Mouse (Mus musculus) neural tube, embryonic 11.5 days (tissue): ENCODE measurements at regions not wholly inside any gene's neighbourhood (a gene's known extent, or its start where the extent isn't known, plus 50 kb on each side); places are given as distances from the start of the nearest gene placed in this dataset.
"Not testable (repeated sequence)": the region's sequence is repeated elsewhere in the genome, so short reads cannot be mapped to it uniquely, and the experiment has no call there.

Experiments used
- ATAC-seq: fragments of 200-750 bp; cut with Nextera tagmentation; 2 replicates; pipeline ENCODE4 v1.8.0; 2017; ENCODE audit warnings: moderate number of reproducible peaks, mild to moderate bottlenecking, moderate TSS enrichment, moderate library complexity; ENCODE audit not compliant: insufficient read depth, low FRiP score, low TSS enrichment
- DNase-seq: peaks from one replicate; pipeline ENCODE4 v3.0.0-alpha.2; 2015; ENCODE audit warnings: low spot score
- H3K27ac ChIP-seq: fragments of 300-500 bp; sonication (generic); 2 replicates; pipeline ENCODE4 v1.5.1; 2014; ENCODE audit warnings: low read depth, mild to moderate bottlenecking, low read length
- H3K27me3 ChIP-seq: fragments of 300-500 bp; sonication (generic); 2 replicates; pipeline ENCODE4 v1.6.1; 2014; ENCODE audit warnings: mild to moderate bottlenecking, low read length, mixed read lengths; ENCODE audit not compliant: control insufficient read depth, insufficient read depth
- H3K36me3 ChIP-seq: fragments of 300-500 bp; sonication (generic); 2 replicates; pipeline ENCODE4 v1.6.1; 2014; ENCODE audit warnings: mild to moderate bottlenecking, low read length, moderate library complexity, mixed read lengths; ENCODE audit not compliant: control insufficient read depth, insufficient read depth
- H3K4me1 ChIP-seq: fragments of 300-500 bp; sonication (generic); 2 replicates; pipeline ENCODE4 v1.6.1; 2014; ENCODE audit warnings: low read length, mixed read lengths; ENCODE audit not compliant: control insufficient read depth, insufficient read depth
- H3K4me2 ChIP-seq: fragments of 300-500 bp; sonication (generic); 2 replicates; pipeline ENCODE4 v1.6.1; 2014; ENCODE audit warnings: low read depth, mild to moderate bottlenecking, moderate library complexity
- H3K4me3 ChIP-seq: fragments of 300-500 bp; sonication (generic); 2 replicates; pipeline ENCODE4 v1.5.1; 2014; ENCODE audit warnings: low read depth, low read length
- H3K9ac ChIP-seq: fragments of 300-500 bp; sonication (generic); 2 replicates; pipeline ENCODE4 v1.6.1; 2014; ENCODE audit warnings: mild to moderate bottlenecking, low read length
- H3K9me3 ChIP-seq: fragments of 300-500 bp; sonication (generic); 2 replicates; pipeline ENCODE4 v1.6.1; 2016; ENCODE audit warnings: low read length; ENCODE audit not compliant: control insufficient read depth
- WGBS: fragments of 180-500 bp; shearing (Covaris S2); extraction: QIAGEN DNeasy Blood & Tissue Kit; methylation state at CpG from one replicate; pipeline ENCODE4 v1.1.7; 2014; 5-methylcytosine and 5-hydroxymethylcytosine counted together

GRCm38 (mm10) chr5:129282826-129283225 lies 186.3 kb downstream of the Adgrd1 start:
- ATAC-seq (no peak), DNase-seq (no peak)
- Histone ChIP-seq H3K9ac (no peak overlapping the region), H3K36me3 (no peaks in the 10 kb centered on the region), H3K4me1 (peaks cover 7% of the 10 kb centered on the region; the same call in 1 of the 2 replicates), H3K4me3 (no peak overlapping the region), H3K27me3 (no peaks in the 10 kb centered on the region), H3K9me3 (no peaks in the 10 kb centered on the region), H3K27ac (no peak overlapping the region), H3K4me2 (no peak overlapping the region)
- WGBS: 10% methylated on average over 5 of the region's 5 CpGs

DNA sequence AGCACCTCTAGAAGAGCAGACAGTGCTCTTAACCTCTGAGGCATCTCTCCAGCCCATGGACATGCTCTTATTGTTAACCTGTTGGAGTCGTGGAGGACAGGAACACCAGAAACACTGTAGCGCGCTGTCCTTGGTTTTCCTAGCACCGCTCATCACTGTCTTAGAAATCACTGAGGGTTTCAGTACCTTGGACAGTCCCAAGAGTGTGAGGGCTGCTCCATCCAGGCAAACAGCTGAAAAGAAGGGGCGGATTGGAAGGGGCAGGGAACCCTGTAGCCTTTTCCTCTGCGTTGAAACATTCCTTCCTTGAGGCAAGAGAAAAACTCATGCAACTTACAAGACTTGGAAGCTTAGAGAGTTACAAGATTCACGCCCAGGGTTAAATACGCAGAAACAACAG lies 190.9 kb downstream of the Adgrd1 start:
- Histone ChIP-seq H3K4me1 (peaks cover 1% of the 10 kb centered on the region; the same call in 1 of the 2 replicates), H3K36me3 (no peaks in the 10 kb centered on the region), H3K9me3 (no peaks in the 10 kb centered on the region), H3K27me3 (no peaks in the 10 kb centered on the region), H3K27ac (no peak overlapping the region), H3K4me2 (no peak overlapping the region), H3K9ac (no peak overlapping the region), H3K4me3 (no peak overlapping the region)
- WGBS: 11% methylated on average over 8 of the region's 8 CpGs
- DNase-seq (no peak), ATAC-seq (no peak)

GRCm38 (mm10) chr5:129292821-129293220 lies 196.3 kb downstream of the Adgrd1 start:
- not testable (repeated sequence) for H3K27me3 ChIP-seq, H3K9me3 ChIP-seq, H3K9ac ChIP-seq, H3K36me3 ChIP-seq, ATAC-seq, H3K27ac ChIP-seq, H3K4me2 ChIP-seq, DNase-seq, H3K4me1 ChIP-seq, H3K4me3 ChIP-seq
- 69% methylated on average over 10 of the region's 10 CpGs for WGBS

- not testable (repeated sequence) for H3K36me3 ChIP-seq, H3K27me3 ChIP-seq, DNase-seq, H3K4me3 ChIP-seq, H3K4me2 ChIP-seq, H3K9me3 ChIP-seq, H3K27ac ChIP-seq, ATAC-seq, H3K9ac ChIP-seq, H3K4me1 ChIP-seq
- WGBS: 73% methylated on average over 8 of the region's 8 CpGs
These were observed 198.5 kb downstream of the Adgrd1 start for GRCm38 (mm10) chr5:129294861-129295542.

GRCm38 (mm10) chr5:129297657-129298349 lies 201.3 kb downstream of the Adgrd1 start:
- 43% methylated on average over 11 of the region's 11 CpGs for WGBS
- Histone ChIP-seq H3K4me1 (no peaks in the 10 kb centered on the region), H3K9me3 (no peaks in the 10 kb centered on the region), H3K27me3 (no peaks in the 10 kb centered on the region), H3K4me2 (no peak overlapping the region), H3K27ac (no peak overlapping the region), H3K9ac (no peak overlapping the region), H3K36me3 (no peaks in the 10 kb centered on the region), H3K4me3 (no peak overlapping the region)
- no peak for ATAC-seq
- no peak for DNase-seq

DNA sequence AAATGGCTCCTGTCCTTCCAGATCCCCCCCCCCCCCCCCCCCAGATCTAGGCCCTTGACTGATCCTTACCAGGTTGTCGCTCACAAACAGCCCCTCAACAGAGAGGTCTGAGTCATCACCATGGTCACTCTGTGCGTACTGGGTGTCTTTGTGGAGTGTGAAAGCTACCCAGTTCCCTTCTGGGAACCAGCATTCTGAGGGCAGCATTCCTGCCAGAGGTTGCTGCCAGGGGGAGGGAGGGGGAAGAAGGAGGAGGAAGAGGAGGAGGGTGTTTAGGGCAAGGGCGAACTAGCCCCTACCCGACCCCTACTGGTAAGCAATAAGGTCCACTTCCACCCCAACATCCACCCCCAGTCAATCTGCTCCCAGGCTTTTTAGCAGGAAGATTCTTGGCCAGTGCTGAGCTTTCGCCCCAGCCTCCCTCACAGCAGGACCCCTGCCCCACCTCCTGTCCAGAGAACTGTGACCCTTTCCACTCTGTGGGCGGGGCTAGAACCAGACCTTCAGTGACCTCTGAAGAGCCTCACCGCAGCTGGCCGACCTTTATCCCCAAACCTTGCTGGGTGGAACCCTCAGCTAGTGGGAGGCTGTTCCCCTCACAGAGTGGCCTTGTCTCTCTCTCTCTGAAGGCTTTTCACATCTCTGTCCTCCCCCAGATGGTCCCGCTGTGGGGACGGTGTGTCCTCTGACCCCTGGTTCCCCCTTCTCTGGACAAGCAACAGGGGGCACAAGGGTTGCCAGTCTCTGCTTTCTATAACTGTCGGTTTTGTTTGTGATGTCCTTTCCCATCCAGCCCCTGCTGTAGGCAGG lies 202.2 kb upstream of the Sfswap start:
- ATAC-seq (no peak), DNase-seq (no peak)
- H3K4me1 ChIP-seq: no peaks in the 10 kb centered on the region
- H3K9ac ChIP-seq: no peak overlapping the region
- no peaks in the 10 kb centered on the region for H3K36me3 ChIP-seq
- no peak overlapping the region for H3K4me2 ChIP-seq
- 9% methylated on average over 11 of the region's 11 CpGs for WGBS
- H3K9me3 ChIP-seq: no peaks in the 10 kb centered on the region
- no peak overlapping the region for H3K4me3 ChIP-seq
- H3K27me3 ChIP-seq: no peaks in the 10 kb centered on the region
- H3K27ac ChIP-seq: no peak overlapping the region

GRCm38 (mm10) chr5:129299456-129299765 lies 201.6 kb upstream of the Sfswap start:
- Histone ChIP-seq H3K4me3 (no peak overlapping the region), H3K9ac (no peak overlapping the region), H3K9me3 (no peaks in the 10 kb centered on the region), H3K4me2 (no peak overlapping the region), H3K36me3 (no peaks in the 10 kb centered on the region), H3K4me1 (no peaks in the 10 kb centered on the region), H3K27ac (no peak overlapping the region), H3K27me3 (no peaks in the 10 kb centered on the region)
- DNase-seq (no peak), ATAC-seq (no peak)
- 28% methylated on average over 2 of the region's 2 CpGs for WGBS

DNA sequence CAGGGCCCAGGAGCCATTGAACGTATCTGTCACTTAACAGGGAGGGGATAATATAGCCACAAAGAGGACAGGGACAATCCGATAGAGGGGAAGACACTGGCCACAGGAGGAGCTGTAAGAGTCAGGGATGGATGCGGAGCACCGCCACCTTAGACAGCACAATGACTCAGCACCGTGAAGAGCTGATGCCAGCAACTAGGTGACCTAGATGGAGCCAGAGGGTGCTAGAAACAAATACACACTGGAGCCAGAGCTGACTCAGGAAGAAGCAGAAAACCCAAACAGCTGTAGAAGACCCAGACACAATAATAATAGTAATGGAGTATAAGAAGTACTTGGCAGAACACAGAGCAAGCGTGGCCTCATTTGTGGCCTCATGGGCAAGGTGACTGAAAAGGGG lies 200.6 kb upstream of the Sfswap start:
- Histone ChIP-seq H3K4me3 (no peak overlapping the region), H3K36me3 (no peaks in the 10 kb centered on the region), H3K27me3 (no peaks in the 10 kb centered on the region), H3K27ac (no peak overlapping the region), H3K9me3 (no peaks in the 10 kb centered on the region), H3K4me1 (no peaks in the 10 kb centered on the region), H3K4me2 (no peak overlapping the region), H3K9ac (no peak overlapping the region)
- 91% methylated on average over 6 of the region's 6 CpGs for WGBS
- DNase-seq: no peak
- no peak for ATAC-seq
